Mouse (Mus musculus): Measurements from ENCODE around the gene Mcub.
A peak's percentile ranks its signal among the peaks of the same experiment; 100 is the strongest.

Gene Mcub

DNA sequence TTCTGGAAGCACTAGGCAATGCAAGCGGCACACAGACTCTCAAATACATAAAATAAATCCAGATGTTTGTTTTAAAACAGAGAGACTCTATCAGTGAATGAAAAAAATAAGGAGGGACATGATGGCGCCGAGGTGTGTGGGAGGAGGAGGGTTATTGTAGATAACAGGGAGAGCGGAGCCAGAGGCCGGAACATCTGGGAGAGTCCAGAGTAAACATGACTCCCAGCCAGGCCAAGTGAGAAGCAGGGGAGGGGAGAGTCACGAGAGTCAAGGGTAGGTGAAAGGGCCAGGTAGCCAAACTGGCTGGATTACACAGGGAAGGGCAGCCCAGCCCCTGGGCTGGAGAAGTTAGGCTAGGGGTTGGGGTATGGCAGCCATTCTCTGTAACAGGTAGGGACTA is 73.4 kb downstream of the Mcub start:
- no peak for DNase-seq (ENCODE audit: low spot score in 2 of 2)

DNA sequence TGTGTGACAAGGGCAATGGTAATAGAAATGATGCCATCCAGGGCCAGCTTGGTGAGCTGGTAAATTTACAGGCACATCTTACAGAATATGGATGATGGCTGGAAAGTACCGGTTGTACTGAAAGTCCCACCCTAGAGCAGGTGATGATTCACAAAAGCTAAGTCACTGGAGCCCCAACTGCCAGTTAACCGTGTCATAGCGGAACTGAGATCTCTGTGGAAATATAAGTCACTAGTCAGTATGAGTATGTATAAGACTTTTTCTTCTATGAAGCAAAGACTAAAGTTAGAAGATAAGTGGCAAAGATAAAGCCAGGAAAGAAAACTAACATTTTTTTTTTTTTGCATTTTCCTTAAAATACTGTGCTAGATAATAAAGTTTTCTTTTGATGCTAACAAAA is 76.9 kb downstream of the Mcub start:
- DNase-seq (ENCODE audit: low spot score in 2 of 2): no peak

DNA sequence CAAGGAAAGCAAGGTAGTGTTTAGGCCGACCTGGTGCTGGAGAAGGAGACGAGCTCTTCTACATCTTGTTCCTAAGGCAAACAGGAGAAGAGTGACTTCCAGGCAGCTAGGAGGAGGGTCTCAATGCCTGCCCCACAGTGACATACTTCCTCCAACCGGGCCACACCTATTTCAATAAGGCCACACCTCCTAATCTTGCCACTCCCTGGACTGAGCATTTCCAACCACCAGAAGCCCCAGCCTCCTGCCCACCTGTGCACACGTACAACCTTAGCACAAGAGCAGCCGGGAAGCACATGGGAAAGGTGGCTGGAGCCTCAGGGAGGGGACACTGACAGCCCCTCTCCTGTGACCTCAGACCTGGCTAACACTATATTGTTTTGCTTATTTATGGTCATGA is 78.0 kb downstream of the Mcub start:
- no peak for DNase-seq (ENCODE audit: low spot score in 2 of 2)

DNA sequence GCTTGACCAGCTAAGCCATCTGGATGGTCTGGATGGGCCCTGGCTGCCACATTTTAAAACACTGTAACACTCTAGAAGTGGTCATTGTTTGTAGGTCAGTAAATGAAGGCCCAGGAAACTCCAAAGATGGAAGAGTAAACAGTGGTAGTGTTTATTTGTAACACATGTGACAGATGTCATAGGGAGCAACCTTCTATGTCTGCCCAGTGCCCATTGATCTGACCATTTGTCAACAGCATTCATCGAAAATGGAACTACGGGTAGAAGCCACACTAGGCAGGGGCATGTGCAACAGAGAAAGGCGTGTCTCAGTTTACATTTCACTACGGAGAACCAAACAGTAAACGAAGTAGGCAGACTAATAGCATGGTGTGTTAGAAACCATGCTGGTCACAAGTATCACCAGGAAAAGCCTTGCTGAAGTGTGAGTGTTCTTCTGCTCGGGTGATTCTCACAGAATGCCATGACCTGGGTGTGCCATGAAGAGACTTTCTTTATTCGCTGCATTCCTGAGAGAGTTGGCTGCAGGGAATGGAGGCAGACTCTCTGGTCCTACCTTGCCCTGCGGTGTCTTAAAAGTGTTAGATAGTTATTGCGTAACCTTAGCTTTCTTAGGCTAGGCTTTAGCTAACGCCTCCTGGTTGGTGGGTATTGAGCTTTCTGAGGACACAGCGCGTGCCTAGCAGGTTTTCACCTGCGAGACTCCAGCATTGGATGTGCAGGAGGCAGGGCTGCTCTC is 82.1 kb downstream of the Mcub start:
- no peak for DNase-seq (ENCODE audit: low spot score in 2 of 2)

DNA sequence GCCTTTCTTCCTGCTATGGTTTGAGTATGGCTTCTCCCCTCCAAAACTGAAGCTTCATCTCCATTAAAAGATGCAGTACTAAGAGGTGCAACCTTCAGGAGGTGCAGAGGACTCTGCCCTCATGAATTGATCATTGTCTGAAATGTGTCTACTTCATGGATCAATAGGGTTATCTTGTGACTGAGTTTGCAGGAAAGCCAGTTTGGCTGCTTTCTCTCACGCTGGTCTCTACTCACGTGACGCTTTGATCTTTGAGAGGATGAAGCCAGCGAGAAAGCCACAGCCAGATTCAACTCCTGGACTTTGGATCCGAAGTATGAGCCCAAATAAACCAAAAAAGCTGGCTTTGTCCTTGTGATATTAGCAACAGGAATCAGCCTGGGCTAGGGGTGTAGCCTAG is 83.6 kb downstream of the Mcub start:
- DNase-seq (ENCODE audit: low spot score in 2 of 2): no peak

DNA sequence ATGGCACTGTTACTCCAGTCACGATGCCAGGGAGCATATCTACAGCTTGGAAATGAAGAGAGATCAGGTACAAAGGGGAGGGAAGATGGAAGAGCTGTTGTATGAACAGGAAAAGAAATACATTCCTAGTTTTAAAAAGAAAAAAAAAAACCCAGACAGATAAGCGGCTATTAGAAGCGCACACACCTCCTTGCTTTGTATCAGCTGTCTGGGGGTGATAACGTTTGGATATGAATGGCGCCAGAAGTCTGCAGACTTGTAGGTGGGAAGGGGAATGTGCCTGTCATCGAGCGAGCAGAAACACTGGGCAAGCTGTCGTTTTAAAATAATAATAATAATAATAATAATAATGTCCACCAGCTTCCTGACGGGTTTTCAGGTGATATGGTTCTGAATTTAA is 84.4 kb downstream of the Mcub start:
- DNase-seq (ENCODE audit: low spot score in 2 of 2): no peak

DNA sequence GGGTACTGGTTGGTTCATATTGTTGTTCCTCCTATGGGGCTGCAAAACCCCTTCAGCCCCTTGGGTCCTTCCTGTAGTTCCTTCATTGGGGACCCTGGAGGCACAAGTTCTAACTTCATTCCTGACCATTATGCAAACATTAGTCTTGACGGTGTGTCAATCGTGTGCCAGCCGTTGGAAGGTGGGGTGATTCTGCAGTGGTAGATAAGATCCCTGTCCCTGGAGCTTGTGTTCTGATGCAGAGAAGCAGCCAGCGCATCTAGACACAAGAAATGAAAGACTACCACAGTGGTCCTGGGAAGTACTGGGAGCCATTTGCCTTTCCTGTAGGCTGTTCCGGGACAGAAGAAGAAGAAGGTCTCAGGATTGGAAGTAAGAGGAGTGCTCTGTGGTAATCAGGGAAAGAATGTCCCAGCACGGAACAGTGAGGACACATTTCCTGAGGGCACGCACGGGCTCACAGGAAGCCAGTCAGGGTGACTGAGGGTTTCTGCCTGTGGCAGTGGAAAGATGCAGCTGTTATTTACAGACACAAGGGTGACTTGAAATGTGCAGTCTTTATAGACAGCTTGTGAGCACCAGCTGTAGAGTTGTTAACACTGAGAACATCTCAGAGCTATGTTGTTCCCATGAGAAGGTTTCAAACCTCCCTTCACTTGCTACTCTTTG is 88.9 kb downstream of the Mcub start:
- no peak for DNase-seq (ENCODE audit: low spot score in 2 of 2)

DNA sequence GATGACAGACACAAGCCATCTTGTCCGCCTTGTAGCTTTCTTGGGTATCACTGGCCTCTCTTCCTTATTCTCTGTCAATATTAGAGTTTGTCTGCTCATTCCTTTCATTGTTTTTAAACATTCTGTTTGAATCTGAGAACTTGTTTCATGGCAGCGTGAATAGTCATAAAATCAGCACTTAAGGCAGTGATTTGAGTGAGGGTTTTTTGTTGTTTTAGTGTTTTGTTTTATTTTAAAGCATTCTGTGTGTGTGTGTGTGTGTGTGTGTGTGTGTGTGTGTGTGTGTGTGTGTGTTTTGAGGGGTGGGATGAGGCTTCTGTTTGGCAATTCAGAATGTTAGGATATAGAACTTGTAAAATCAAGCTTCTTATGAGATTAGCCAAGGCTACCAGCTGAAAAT is 90.1 kb downstream of the Mcub start:
- no peak for DNase-seq (ENCODE audit: low spot score in 2 of 2)

DNA sequence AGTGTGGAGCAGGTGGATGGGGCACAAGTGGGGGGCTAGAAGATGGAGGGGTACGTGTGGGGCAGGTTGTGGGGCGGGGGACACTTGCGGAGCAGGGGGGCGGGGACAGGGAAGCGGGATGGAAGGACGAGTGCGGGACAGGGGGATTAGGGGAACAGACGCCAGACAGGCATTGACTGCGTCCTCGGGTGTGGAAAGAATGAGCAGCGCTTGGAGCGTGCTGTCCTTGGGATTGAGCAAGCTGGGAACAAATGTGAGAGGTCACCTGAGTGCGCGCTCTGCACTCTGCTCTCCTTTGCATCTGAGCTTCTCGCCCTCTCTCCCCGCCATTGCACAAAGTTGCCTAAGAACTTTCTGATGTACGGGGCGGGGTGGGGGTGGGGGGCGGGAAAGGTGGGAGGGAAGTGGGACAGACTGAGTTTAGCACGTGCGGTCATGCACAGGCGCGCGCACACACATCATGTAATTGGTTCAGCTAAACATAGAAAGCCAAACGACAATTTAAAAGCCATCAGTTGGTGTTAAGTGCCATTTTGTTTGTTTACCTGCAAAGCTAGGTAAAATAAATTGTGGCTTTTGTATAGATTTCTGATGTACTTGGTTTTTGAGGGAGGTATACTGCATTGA is 90.8 kb downstream of the Mcub start:
- peak in 1 of 2 experiments; percentile 21 for DNase-seq (ENCODE audit: low spot score in 2 of 2)

DNA sequence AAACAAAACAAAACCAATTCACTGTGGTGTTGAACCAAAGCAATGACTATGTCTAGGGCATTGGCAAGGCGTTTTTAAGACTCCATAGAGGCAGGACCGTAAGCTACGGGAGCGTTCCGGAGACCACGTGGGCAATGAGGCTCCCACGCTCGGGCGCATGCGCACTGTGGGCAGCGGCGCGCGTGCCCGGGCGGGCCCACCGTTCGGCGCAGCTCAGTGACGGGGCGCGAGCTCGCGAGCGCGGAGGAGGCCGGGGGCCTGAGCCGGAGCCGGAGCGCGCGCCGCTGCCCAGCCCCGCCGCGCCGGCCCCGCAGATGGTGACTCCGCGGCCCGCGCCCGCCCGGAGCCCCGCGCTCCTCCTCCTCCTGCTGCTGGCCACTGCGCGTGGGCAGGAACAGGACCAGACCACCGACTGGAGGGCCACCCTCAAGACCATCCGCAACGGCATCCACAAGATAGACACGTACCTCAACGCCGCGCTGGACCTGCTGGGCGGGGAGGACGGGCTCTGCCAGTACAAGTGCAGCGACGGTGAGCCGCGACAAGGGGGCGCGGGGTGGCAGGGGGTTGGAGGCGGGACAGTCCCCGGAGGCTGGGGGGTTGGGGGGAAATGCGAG is 91.5 kb downstream of the Mcub start, which contains the start of gene Pla2g12a:
TSS of gene Pla2g12a (plus strand) at position 202 of the 617 bp plus-strand sequence.
- peak; percentile 65 to 82 for DNase-seq (ENCODE audit: low spot score in 2 of 2)

DNA sequence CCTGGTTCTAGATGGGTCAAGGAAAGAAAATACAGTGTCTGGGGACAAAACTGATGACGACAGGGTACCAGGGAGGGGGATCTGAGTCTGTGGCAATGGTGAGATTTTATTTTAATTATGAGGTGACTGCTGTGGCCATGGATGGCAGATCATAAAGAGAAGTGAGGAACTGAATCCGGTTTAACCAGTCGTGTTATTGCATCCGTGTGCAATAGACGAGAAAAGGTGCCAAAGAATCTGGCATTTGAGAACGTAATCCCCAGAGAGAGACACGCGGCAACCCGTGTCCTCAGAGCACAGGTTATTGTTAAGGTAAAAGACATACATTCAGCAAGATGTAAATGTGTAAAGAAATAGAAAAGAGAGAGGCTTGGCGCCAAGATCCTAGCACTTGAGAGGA is 92.7 kb downstream of the Mcub start:
- no peak for DNase-seq (ENCODE audit: low spot score in 2 of 2)

All from natural killer cell, adult 2 months (primary cell).